Comparison of ENCODE assay signal across 8 mouse cellular contexts in the genomic region with DNA sequence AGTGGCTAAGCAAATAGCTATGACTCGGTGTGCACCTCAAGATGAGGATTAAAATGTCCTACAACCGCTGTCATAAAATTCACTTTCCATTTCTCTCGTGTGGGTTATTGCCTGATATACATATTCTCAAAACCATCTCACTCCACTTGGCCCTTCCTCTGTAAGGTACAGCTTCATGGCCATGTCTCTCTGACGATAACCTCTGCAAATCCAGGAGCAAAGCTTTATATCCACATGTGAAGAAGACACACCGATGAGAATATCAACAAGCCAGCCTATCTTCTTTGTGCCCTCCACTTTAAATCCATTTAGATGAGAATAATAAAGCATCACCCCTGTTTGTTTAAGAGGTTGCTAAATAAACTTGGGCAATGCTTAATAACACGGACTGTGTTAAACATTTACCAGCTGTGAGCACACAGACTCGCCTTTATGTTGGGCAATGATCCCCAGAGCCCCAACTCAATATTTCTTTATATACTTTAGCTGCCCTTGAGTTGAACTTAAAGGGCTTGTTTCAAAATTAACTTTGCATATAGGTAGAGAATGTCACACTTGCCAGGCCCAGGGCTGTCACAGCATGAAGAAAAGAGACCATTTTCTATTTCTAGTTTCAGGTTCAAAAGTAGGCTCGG.
A peak's percentile ranks its signal among the peaks of the same experiment; 100 is the strongest.
DNase-seq lines count a peak whose midpoint lies in the region; ATAC-seq and TF ChIP-seq lines count a peak whose summit lies in the region.

No protein-coding gene starts in this region.

- 68% methylated on average over 8 of the region's 8 CpGs for WGBS in forebrain, embryonic 10.5 days
- WGBS in forebrain, postnatal 0 days, result 53% methylated on average over 8 of the region's 8 CpGs
- 24% methylated on average over 8 of the region's 8 CpGs for WGBS in lung, embryonic 16.5 days

- no peak for DNase-seq in forebrain, embryonic 10.5 days (ENCODE audit: extremely low spot score, low spot score)
- no peak for DNase-seq in forebrain, postnatal 0 days
- DNase-seq in lung, postnatal 10 days, result no peak
- DNase-seq in lung, postnatal 36 days, result peak; percentile 19
- DNase-seq in retina, postnatal 1 day, result no peak
- no peak for DNase-seq in left cerebral cortex, postnatal 36 days (ENCODE audit: low spot score in 2 of 2)
- no peak for DNase-seq in adrenal gland, postnatal 4 days (ENCODE audit: low spot score in 2 of 2)

- no peak overlapping the region for H3K4me3 ChIP-seq in forebrain, embryonic 10.5 days
- H3K4me3 ChIP-seq in forebrain, postnatal 0 days (ENCODE audit: low read depth, low read length), result no peak overlapping the region
- no peak overlapping the region for H3K4me3 ChIP-seq in lung, embryonic 16.5 days (ENCODE audit: low read length)

- no peaks in the 10 kb centered on the region for H3K9me3 ChIP-seq in forebrain, embryonic 10.5 days
- no peaks in the 10 kb centered on the region for H3K9me3 ChIP-seq in forebrain, postnatal 0 days (ENCODE audit: low read length)
- no peaks in the 10 kb centered on the region for H3K9me3 ChIP-seq in lung, embryonic 16.5 days (ENCODE audit: control insufficient read depth, low read length)

- H3K27ac ChIP-seq in forebrain, embryonic 10.5 days, result peak overlapping the region; percentile 59; the same call in 1 of the 2 replicates
- H3K27ac ChIP-seq in forebrain, postnatal 0 days (ENCODE audit: low read depth, low read length), result no peak overlapping the region
- peak overlapping the region; percentile 90 for H3K27ac ChIP-seq in lung, embryonic 16.5 days (ENCODE audit: low read length)

- no peak overlapping the region for H3K9ac ChIP-seq in forebrain, postnatal 0 days
- H3K9ac ChIP-seq in lung, embryonic 16.5 days (ENCODE audit: low read length), result no peak overlapping the region

- no peaks in the 10 kb centered on the region for H3K36me3 ChIP-seq in forebrain, embryonic 10.5 days (replicated peaks)
- no peaks in the 10 kb centered on the region for H3K36me3 ChIP-seq in forebrain, postnatal 0 days (ENCODE audit: insufficient read depth)
- H3K36me3 ChIP-seq in lung, embryonic 16.5 days (ENCODE audit: control insufficient read depth, insufficient read depth, low read length), result no peaks in the 10 kb centered on the region

- H3K27me3 ChIP-seq in forebrain, embryonic 10.5 days (ENCODE audit: poor library complexity, severe bottlenecking), result no peaks in the 10 kb centered on the region
- H3K27me3 ChIP-seq in forebrain, postnatal 0 days (ENCODE audit: insufficient read depth, low read length), result no peaks in the 10 kb centered on the region
- H3K27me3 ChIP-seq in lung, embryonic 16.5 days (ENCODE audit: control insufficient read depth, insufficient read depth, low read depth, low read length), result no peaks in the 10 kb centered on the region

- no peak for TF ChIP-seq CTCF in forebrain, postnatal 0 days (IDR thresholded peaks at IDR 0.05; ENCODE audit: low read depth)

- no peak for ATAC-seq in forebrain, postnatal 0 days
- ATAC-seq in lung, embryonic 16.5 days (ENCODE audit: low read depth), result peak; percentile 84

- no peak overlapping the region for H3K4me2 ChIP-seq in forebrain, postnatal 0 days (ENCODE audit: low read depth)
- peak overlapping the region; percentile 37 for H3K4me2 ChIP-seq in lung, embryonic 16.5 days (ENCODE audit: low read depth, low read length)

- peaks cover 24% of the 10 kb centered on the region for H3K4me1 ChIP-seq in forebrain, embryonic 10.5 days
- H3K4me1 ChIP-seq in forebrain, postnatal 0 days (ENCODE audit: insufficient read depth), result no peaks in the 10 kb centered on the region; the same call in 1 of the 2 replicates
- peaks cover 29% of the 10 kb centered on the region for H3K4me1 ChIP-seq in lung, embryonic 16.5 days (replicated peaks; ENCODE audit: control insufficient read depth, insufficient read depth, low read length)

- intact Hi-C loops in left cerebral cortex, postnatal 36 days (cut with DNase I), result loop anchor here (1.0 to 5.0 kb wide), 3 partner anchors 132 to 371 kb away; partner anchors contain the start of gene Serp2
